Mouse (Mus musculus): ENCODE results near the gene Grk1.
A peak's percentile ranks its signal among the peaks of the same experiment; 100 is the strongest.

Grk1 gene

GRCm38 (mm10) chr8:13404666-13405131 lies at the start of gene Grk1:
Grk1 (plus strand) TSS chr8:13405081.
- DNase-seq (ENCODE audit: low read depth, low spot score): no peak

- no peak for DNase-seq (ENCODE audit: low read depth, low spot score)
These were observed 48.7 kb upstream of the Grk1 start for GRCm38 (mm10) chr8:13356221-13356620.

GRCm38 (mm10) chr8:13356681-13357080 lies 48.2 kb upstream of the Grk1 start:
- DNase-seq (ENCODE audit: low read depth, low spot score): no peak

GRCm38 (mm10) chr8:13360213-13360612 lies 44.7 kb upstream of the Grk1 start:
- DNase-seq (ENCODE audit: low read depth, low spot score): no peak

GRCm38 (mm10) chr8:13361865-13362264 lies 43.0 kb upstream of the Grk1 start:
- DNase-seq (ENCODE audit: low read depth, low spot score): peak; percentile 31

GRCm38 (mm10) chr8:13373151-13373662 lies 31.7 kb upstream of the Grk1 start:
- DNase-seq (ENCODE audit: low read depth, low spot score): no peak

GRCm38 (mm10) chr8:13381630-13382029 lies 23.3 kb upstream of the Grk1 start:
- no peak for DNase-seq (ENCODE audit: low read depth, low spot score)

- DNase-seq (ENCODE audit: low read depth, low spot score): no peak
These were observed 22.3 kb upstream of the Grk1 start for GRCm38 (mm10) chr8:13382536-13382935.

- DNase-seq (ENCODE audit: low read depth, low spot score): no peak
These were observed 21.9 kb upstream of the Grk1 start for GRCm38 (mm10) chr8:13382999-13383398.

GRCm38 (mm10) chr8:13386366-13386765 lies 18.5 kb upstream of the Grk1 start:
- no peak for DNase-seq (ENCODE audit: low read depth, low spot score)

GRCm38 (mm10) chr8:13387728-13388127 lies 17.2 kb upstream of the Grk1 start:
- no peak for DNase-seq (ENCODE audit: low read depth, low spot score)

- no peak for DNase-seq (ENCODE audit: low read depth, low spot score)
These were observed 16.1 kb upstream of the Grk1 start for GRCm38 (mm10) chr8:13388744-13389143.

- DNase-seq (ENCODE audit: low read depth, low spot score): no peak
These were observed 11.0 kb upstream of the Grk1 start for GRCm38 (mm10) chr8:13393869-13394268.

GRCm38 (mm10) chr8:13396725-13397124 lies 8.2 kb upstream of the Grk1 start, which contains the start of gene Atp4b:
Atp4b (minus strand) TSS chr8:13396825.
- DNase-seq (ENCODE audit: low read depth, low spot score): no peak

GRCm38 (mm10) chr8:13403517-13403916 lies 1.4 kb upstream of the Grk1 start:
- DNase-seq (ENCODE audit: low read depth, low spot score): no peak

- no peak for DNase-seq (ENCODE audit: low read depth, low spot score)
These were observed 1.1 kb downstream of the Grk1 start for GRCm38 (mm10) chr8:13406011-13406410.

- peak; percentile 75 for DNase-seq (ENCODE audit: low read depth, low spot score)
These were observed 6.7 kb downstream of the Grk1 start for GRCm38 (mm10) chr8:13411597-13411996.

GRCm38 (mm10) chr8:13412891-13413558 lies 8.1 kb downstream of the Grk1 start:
- DNase-seq (ENCODE audit: low read depth, low spot score): peak; percentile 74

- DNase-seq (ENCODE audit: low read depth, low spot score): no peak
These were observed 9.0 kb downstream of the Grk1 start for GRCm38 (mm10) chr8:13413823-13414390.

GRCm38 (mm10) chr8:13415879-13416278 lies 11.0 kb downstream of the Grk1 start:
- DNase-seq (ENCODE audit: low read depth, low spot score): no peak

- DNase-seq (ENCODE audit: low read depth, low spot score): no peak
These were observed 14.3 kb downstream of the Grk1 start for GRCm38 (mm10) chr8:13419111-13419639.

- DNase-seq (ENCODE audit: low read depth, low spot score): no peak
These were observed 16.1 kb downstream of the Grk1 start for GRCm38 (mm10) chr8:13420970-13421369.

GRCm38 (mm10) chr8:13427351-13427750 lies 22.5 kb downstream of the Grk1 start:
- DNase-seq (ENCODE audit: low read depth, low spot score): no peak

Data from CD4-positive, CD25-positive, alpha-beta regulatory T cell, adult 2 months (primary cell).